Mouse (Mus musculus): ENCODE measurements at regions not wholly inside any gene's neighbourhood (a gene's known extent, or its start where the extent isn't known, plus 50 kb on each side); places are given as distances from the start of the nearest gene placed in this dataset.

- no peak for TF ChIP-seq GATA2 (IDR thresholded peaks at IDR 0.05; ENCODE audit: borderline replicate concordance, low read depth, low read length)
- no peak for TF ChIP-seq CTCF (IDR thresholded peaks at IDR 0.05; ENCODE audit: low read depth, low read length)
Measured at GRCm38 (mm10) chr15:67028161-67028560, 527.5 kb upstream of the Lrrc6 start.

Measured in G1E (cell line).